ENCODE assay signal across 9 mouse cellular contexts in the genomic region with DNA sequence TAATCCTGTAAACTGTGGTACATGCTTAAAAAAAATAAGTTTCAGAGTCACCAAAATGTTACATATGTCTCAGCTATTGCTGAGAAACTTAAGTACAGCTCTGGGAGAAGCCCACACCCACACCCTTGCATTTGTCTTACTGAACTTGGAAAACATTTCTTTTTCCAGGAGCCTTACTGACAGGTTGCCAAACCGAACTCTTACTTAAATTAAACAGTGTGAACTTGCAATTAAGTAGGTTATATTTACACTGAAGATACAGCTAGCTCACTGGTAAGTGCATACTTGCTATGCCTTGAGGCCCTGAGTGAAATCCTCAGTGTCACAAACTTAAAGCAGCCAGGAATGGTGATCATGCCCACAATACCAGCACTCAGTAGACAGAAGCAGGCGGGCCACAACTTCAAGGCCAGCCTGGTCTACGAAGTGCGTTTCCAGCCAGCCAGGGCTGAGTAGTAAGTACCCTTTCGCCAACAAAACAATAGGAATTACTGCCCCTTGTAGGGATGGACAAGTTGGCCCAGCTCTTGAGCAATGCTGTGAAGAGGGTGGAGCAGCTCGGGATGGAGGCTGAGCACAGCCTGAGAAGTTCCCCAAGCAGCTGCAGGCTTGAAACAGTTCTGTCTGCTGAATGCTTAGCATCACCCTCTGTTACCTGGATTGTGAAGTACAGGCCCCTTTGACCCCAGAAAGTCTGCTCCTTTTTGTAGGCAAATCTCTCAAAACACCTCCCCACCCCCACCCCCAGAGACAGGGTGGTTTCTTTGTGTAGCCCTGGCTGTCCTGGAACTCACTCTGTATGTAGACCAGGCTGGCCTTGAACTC. TPM values are rescaled to one million over a fixed set of nuclear protein-coding genes. Genes with fewer than 3 reads are reported as not detected.
DNase-seq lines count a peak whose midpoint lies in the region; ATAC-seq lines count a peak whose summit lies in the region.
"Had no signal": no experiment of that assay in that cellular context is flagged by ENCODE, and none has a peak within 500 bp of the region (broad histone marks: within the 10 kb centered on the region; RNA-seq: fewer than 3 reads in every experiment).

No protein-coding gene starts in this region.

- no peak for ATAC-seq in erythroblast, adult 5-6 weeks (replicated peaks; ENCODE audit: low FRiP score, poor library complexity, severe bottlenecking)
- no peak for ATAC-seq in forebrain, embryonic 16.5 days
- ATAC-seq in liver, embryonic 16.5 days (ENCODE audit: low read depth): no peak

- peaks cover 68% of the 10 kb centered on the region for H3K4me1 ChIP-seq in erythroblast, embryonic 14.5 days (ENCODE audit: control insufficient read depth)
- peaks cover 27% of the 10 kb centered on the region for H3K4me1 ChIP-seq in forebrain, embryonic 16.5 days (replicated peaks; ENCODE audit: control insufficient read depth, insufficient read depth, low read length)
- peaks cover 39% of the 10 kb centered on the region for H3K4me1 ChIP-seq in liver, embryonic 16.5 days (ENCODE audit: control insufficient read depth, low read depth, low read length)

- no peaks in the 10 kb centered on the region for H3K36me3 ChIP-seq in erythroblast, embryonic 14.5 days (ENCODE audit: control insufficient read depth)
- no peaks in the 10 kb centered on the region for H3K36me3 ChIP-seq in forebrain, embryonic 16.5 days (ENCODE audit: control insufficient read depth, insufficient read depth)
- no peaks in the 10 kb centered on the region for H3K36me3 ChIP-seq in liver, embryonic 16.5 days (ENCODE audit: control insufficient read depth, insufficient read depth)
- H3K36me3 ChIP-seq: G1E had no signal

- peak overlapping the region; percentile 56 for H3K27ac ChIP-seq in forebrain, embryonic 16.5 days (ENCODE audit: low read length)
- H3K27ac ChIP-seq in liver, embryonic 16.5 days (ENCODE audit: low read length): peak overlapping the region; percentile 90

- peak; percentile 20 for DNase-seq in CD4-positive helper T cell, adult 2 months (ENCODE audit: low read depth, low spot score)
- no peak for DNase-seq in thymus, postnatal 4 days
- DNase-seq in layer of hippocampus, postnatal 25 days (ENCODE audit: extremely low spot score in 1 of 2, low spot score in 1 of 2): no peak
- no peak for DNase-seq in cerebellum, postnatal 25 days

- no peak overlapping the region for H3K9ac ChIP-seq in forebrain, embryonic 16.5 days (replicated peaks; ENCODE audit: low read depth, low read length)
- peak overlapping the region; percentile 70 for H3K9ac ChIP-seq in liver, embryonic 16.5 days (ENCODE audit: low read depth, low read length)

- peak overlapping the region; percentile 15 for H3K4me3 ChIP-seq in erythroblast, embryonic 14.5 days (replicated peaks)
- no peak overlapping the region for H3K4me3 ChIP-seq in forebrain, embryonic 16.5 days (replicated peaks; ENCODE audit: low read length)
- H3K4me3 ChIP-seq in liver, embryonic 16.5 days (ENCODE audit: low read depth, low read length): no peak overlapping the region

- no peak overlapping the region; the same call in 1 of the 2 replicates for H3K4me2 ChIP-seq in forebrain, embryonic 16.5 days (ENCODE audit: low read length)
- peak overlapping the region; percentile 80; the same call in 1 of the 2 replicates for H3K4me2 ChIP-seq in liver, embryonic 16.5 days (ENCODE audit: low read depth, low read length)

- H3K27me3 ChIP-seq in erythroblast, embryonic 14.5 days (ENCODE audit: control insufficient read depth): no peaks in the 10 kb centered on the region; the same call in 1 of the 2 replicates
- no peaks in the 10 kb centered on the region for H3K27me3 ChIP-seq in forebrain, embryonic 16.5 days (replicated peaks; ENCODE audit: control insufficient read depth, insufficient read depth, low read length)
- no peaks in the 10 kb centered on the region for H3K27me3 ChIP-seq in liver, embryonic 16.5 days (ENCODE audit: control insufficient read depth, insufficient read depth, low read depth, low read length)

- no peaks in the 10 kb centered on the region for H3K9me3 ChIP-seq in erythroblast, embryonic 14.5 days (ENCODE audit: control insufficient read depth, low read length)
- H3K9me3 ChIP-seq in forebrain, embryonic 16.5 days (ENCODE audit: control insufficient read depth, low read length): no peaks in the 10 kb centered on the region
- no peaks in the 10 kb centered on the region for H3K9me3 ChIP-seq in liver, embryonic 16.5 days (replicated peaks; ENCODE audit: control insufficient read depth, low read length)
- H3K9me3 ChIP-seq: G1E had no signal

- 33% methylated on average over 6 of the region's 6 CpGs for WGBS in forebrain, embryonic 16.5 days
- WGBS in liver, embryonic 16.5 days (ENCODE audit: insufficient replicate concordance): 39% methylated on average over 6 of the region's 6 CpGs

RNA-seq across cellular contexts. Expression of a gene that starts 3.6 kb away (rescaled TPM):
- 10.0 and 12.3 TPM in 2 replicates for polyA plus RNA-seq in erythroblast, embryonic 14.5 days (2012)
- 2.3 and 6.1 TPM in 2 replicates for total RNA-seq in erythroblast, adult 5-6 weeks (2015; ENCODE audit: low replicate concordance)
- 2.9 and 3.9 TPM in 2 replicates for total RNA-seq in erythroblast, adult 5-6 weeks (2017; ENCODE audit: low replicate concordance)
- 43.7 and 48.4 TPM in 2 replicates for polyA plus RNA-seq in forebrain, embryonic 16.5 days (2015; fragmentation: Nextera tagmentation; extraction: Ambion mirVana)
- 20.2 and 21.7 TPM in 2 replicates for polyA plus RNA-seq in liver, embryonic 16.5 days (2015; fragmentation: Nextera tagmentation; extraction: Ambion mirVana)
- 10 to 100 TPM; 21.1 to 21.6 TPM for total RNA-seq in layer of hippocampus, postnatal 25 days (2021)

RNA-seq across cellular contexts. Expression of a gene that starts 14.1 kb away (rescaled TPM):
- polyA plus RNA-seq in erythroblast, embryonic 14.5 days (2012): 7.9 and 9.1 TPM in 2 replicates
- total RNA-seq in erythroblast, adult 5-6 weeks (2015; ENCODE audit: low replicate concordance): 50.3 and 58.7 TPM in 2 replicates
- 12.4 and 17.8 TPM in 2 replicates for total RNA-seq in erythroblast, adult 5-6 weeks (2017; ENCODE audit: low replicate concordance)
- polyA plus RNA-seq in forebrain, embryonic 16.5 days (2015; fragmentation: Nextera tagmentation; extraction: Ambion mirVana): 217 and 259 TPM in 2 replicates
- polyA plus RNA-seq in liver, embryonic 16.5 days (2015; fragmentation: Nextera tagmentation; extraction: Ambion mirVana): 16.4 and 25.4 TPM in 2 replicates
- 1,000 to 10,000 TPM in 1 of 2 experiments, 100 to 1,000 TPM in 1; 978 to 1,010 TPM for total RNA-seq in layer of hippocampus, postnatal 25 days (2021)

RNA-seq across cellular contexts. Expression of a gene that starts 14.6 kb away (rescaled TPM):
- polyA plus RNA-seq in erythroblast, embryonic 14.5 days (2012): 2.0 and 2.4 TPM in 2 replicates
- total RNA-seq in erythroblast, adult 5-6 weeks (2015; ENCODE audit: low replicate concordance): 2.5 and 3.1 TPM in 2 replicates
- total RNA-seq in erythroblast, adult 5-6 weeks (2017; ENCODE audit: low replicate concordance): 1.0 and 4.7 TPM in 2 replicates
- polyA plus RNA-seq in forebrain, embryonic 16.5 days (2015; fragmentation: Nextera tagmentation; extraction: Ambion mirVana): 11.4 and 12.3 TPM in 2 replicates
- polyA plus RNA-seq in liver, embryonic 16.5 days (2015; fragmentation: Nextera tagmentation; extraction: Ambion mirVana): 3.1 and 3.6 TPM in 2 replicates
- total RNA-seq in layer of hippocampus, postnatal 25 days (2021): 10 to 100 TPM; 27.4 to 31.4 TPM

RNA-seq across cellular contexts. Expression of a gene that starts 20.9 kb away (rescaled TPM):
- 1.4 and 1.5 TPM in 2 replicates for polyA plus RNA-seq in erythroblast, embryonic 14.5 days (2012)
- 2.3 and 3.1 TPM in 2 replicates for total RNA-seq in erythroblast, adult 5-6 weeks (2015; ENCODE audit: low replicate concordance)
- total RNA-seq in erythroblast, adult 5-6 weeks (2017; ENCODE audit: low replicate concordance): 1.7 and 1.9 TPM in 2 replicates
- polyA plus RNA-seq in forebrain, embryonic 16.5 days (2015; fragmentation: Nextera tagmentation; extraction: Ambion mirVana): 11.8 and 12.1 TPM in 2 replicates
- 6.9 and 8.5 TPM in 2 replicates for polyA plus RNA-seq in liver, embryonic 16.5 days (2015; fragmentation: Nextera tagmentation; extraction: Ambion mirVana)
- total RNA-seq in layer of hippocampus, postnatal 25 days (2021): 10 to 100 TPM; 70.1 to 89.0 TPM

RNA-seq across cellular contexts. Expression of a gene that starts 28.7 kb away (rescaled TPM):
- polyA plus RNA-seq in erythroblast, embryonic 14.5 days (2012): 20.3 and 26.6 TPM in 2 replicates
- total RNA-seq in erythroblast, adult 5-6 weeks (2015; ENCODE audit: low replicate concordance): 32.9 and 35.3 TPM in 2 replicates
- total RNA-seq in erythroblast, adult 5-6 weeks (2017; ENCODE audit: low replicate concordance): 74.0 and 102 TPM in 2 replicates
- polyA plus RNA-seq in forebrain, embryonic 16.5 days (2015; fragmentation: Nextera tagmentation; extraction: Ambion mirVana): 56.7 and 68.2 TPM in 2 replicates
- polyA plus RNA-seq in liver, embryonic 16.5 days (2015; fragmentation: Nextera tagmentation; extraction: Ambion mirVana): 101 and 107 TPM in 2 replicates
- total RNA-seq in layer of hippocampus, postnatal 25 days (2021): 1 to 10 TPM in 1 of 2 experiments, under 1 TPM in 1; 0.85 to 1.0 TPM
